Mouse (Mus musculus) urinary bladder, postnatal 10 days (tissue): ENCODE measurements around the gene Herc6.
A peak's percentile ranks its signal among the peaks of the same experiment; 100 is the strongest.

Experiments used
- DNase-seq: peaks from one replicate; pipeline ENCODE4 v3.0.0; 2022; ENCODE audit warnings: low spot score

The Herc6 gene

GRCm38 (mm10) chr6:57581595-57581994, 795 bp downstream of the Herc6 start:
- no peak for DNase-seq

- no peak for DNase-seq
Observed at GRCm38 (mm10) chr6:57582356-57582755, 1.6 kb downstream of the Herc6 start.

- DNase-seq = no peak
Observed at GRCm38 (mm10) chr6:57605546-57606307, 24.9 kb downstream of the Herc6 start.

GRCm38 (mm10) chr6:57607999-57608398, 27.2 kb downstream of the Herc6 start:
- DNase-seq = no peak

- DNase-seq = no peak
Observed at GRCm38 (mm10) chr6:57609631-57610030, 28.8 kb downstream of the Herc6 start.

GRCm38 (mm10) chr6:57615788-57616187, 35.0 kb downstream of the Herc6 start:
- no peak for DNase-seq

- no peak for DNase-seq
Observed at GRCm38 (mm10) chr6:57639531-57639930, 58.7 kb downstream of the Herc6 start.

GRCm38 (mm10) chr6:57641789-57642188, 61.0 kb downstream of the Herc6 start:
- DNase-seq = peak; percentile 11

- DNase-seq = no peak
Observed at GRCm38 (mm10) chr6:57647256-57647655, 66.5 kb downstream of the Herc6 start.

GRCm38 (mm10) chr6:57661295-57661694, 80.5 kb downstream of the Herc6 start:
- no peak for DNase-seq

- no peak for DNase-seq
Observed at GRCm38 (mm10) chr6:57684156-57684555, 103.4 kb downstream of the Herc6 start.

GRCm38 (mm10) chr6:57691467-57692261, 110.9 kb downstream of the Herc6 start, which contains the start of gene Pyurf:
Gene Pyurf (minus strand): TSS chr6:57692078.
- DNase-seq = peak; percentile 34

GRCm38 (mm10) chr6:57693116-57693515, 112.3 kb downstream of the Herc6 start:
- no peak for DNase-seq

- no peak for DNase-seq
Observed at GRCm38 (mm10) chr6:57701686-57702085, 120.9 kb downstream of the Herc6 start.

GRCm38 (mm10) chr6:57702376-57702742, 121.6 kb downstream of the Herc6 start, which contains the start of gene Lancl2:
Gene Lancl2 (plus strand): TSS chr6:57702540.
- no peak for DNase-seq

GRCm38 (mm10) chr6:57702743-57703499, 122.1 kb downstream of the Herc6 start:
- DNase-seq = peak; percentile 81

- DNase-seq = no peak
Observed at GRCm38 (mm10) chr6:57703703-57704102, 122.9 kb downstream of the Herc6 start.

GRCm38 (mm10) chr6:57706721-57707120, 125.9 kb downstream of the Herc6 start:
- DNase-seq = no peak

GRCm38 (mm10) chr6:57711726-57712125, 130.9 kb downstream of the Herc6 start:
- DNase-seq = no peak
